Mouse (Mus musculus): ENCODE measurements around the gene Slc34a3.

The Slc34a3 gene

DNA sequence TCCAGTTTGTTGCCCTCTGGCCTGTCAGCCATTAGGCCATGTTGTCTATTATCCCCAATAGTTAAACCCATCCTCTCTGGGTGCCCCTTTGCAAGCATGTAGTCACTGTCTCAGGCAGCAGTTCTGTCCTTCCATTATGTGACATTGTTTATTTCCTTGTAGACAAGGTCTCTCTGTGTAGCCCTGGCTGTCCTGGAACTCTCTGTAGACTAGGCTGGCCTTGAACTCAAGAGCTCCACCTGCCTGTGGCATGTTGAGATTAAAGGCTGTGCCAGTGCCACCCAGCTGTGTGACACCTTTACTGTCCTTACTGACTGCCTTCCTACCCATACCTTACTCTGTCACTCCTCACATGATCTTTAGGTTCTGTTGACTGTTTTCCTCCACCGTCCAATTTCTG, 18.2 kb upstream of the Slc34a3 start:
- DNase-seq (ENCODE audit: low spot score) = no peak

DNA sequence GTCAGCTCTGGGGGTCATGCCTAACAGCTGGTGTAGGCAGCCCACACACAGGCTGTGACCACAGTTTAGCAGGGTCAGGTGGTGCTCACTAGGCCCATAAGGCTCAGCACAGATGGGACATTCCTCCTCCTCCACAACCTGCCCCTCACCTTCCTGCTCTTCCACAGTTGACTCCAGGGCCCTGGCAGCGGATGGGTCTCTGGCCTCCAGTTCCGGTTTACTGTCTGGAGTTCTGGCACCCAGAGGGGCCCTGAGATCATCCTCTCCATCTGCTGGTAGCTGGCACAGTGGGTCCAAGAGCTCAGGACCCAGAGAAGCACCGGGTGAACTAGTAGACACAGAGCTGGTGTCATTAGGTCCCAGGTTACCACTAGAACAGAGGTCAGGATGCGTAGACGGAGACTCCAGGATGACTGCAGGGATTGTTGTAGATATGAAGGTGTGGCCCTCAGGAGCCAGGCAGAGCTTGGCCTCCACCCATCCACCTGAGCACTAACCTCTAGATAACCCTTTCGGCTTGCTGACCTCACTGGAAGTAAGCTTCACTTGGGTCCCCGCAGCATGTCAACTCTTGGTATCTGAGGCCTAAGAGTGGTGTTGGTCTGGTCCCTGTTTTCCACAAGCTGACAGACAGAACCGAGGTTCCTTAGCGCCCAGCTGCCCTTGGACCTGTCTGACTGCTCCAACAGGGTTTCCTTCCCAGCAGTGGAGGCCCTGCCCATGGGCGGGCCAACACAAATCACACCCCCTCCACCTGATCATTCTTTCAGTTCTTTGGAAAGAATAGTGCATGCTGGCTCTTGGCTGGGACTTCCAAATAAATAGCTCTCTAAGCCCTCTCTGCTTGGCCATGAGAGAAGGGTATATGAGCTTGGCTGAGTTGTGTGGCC, 12.3 kb upstream of the Slc34a3 start, which contains the start of gene AL732309.1:
Gene AL732309.1, minus strand, starts transcription at position 681 of the 890 bp plus-strand sequence.
- no peak for DNase-seq (ENCODE audit: low spot score)

DNA sequence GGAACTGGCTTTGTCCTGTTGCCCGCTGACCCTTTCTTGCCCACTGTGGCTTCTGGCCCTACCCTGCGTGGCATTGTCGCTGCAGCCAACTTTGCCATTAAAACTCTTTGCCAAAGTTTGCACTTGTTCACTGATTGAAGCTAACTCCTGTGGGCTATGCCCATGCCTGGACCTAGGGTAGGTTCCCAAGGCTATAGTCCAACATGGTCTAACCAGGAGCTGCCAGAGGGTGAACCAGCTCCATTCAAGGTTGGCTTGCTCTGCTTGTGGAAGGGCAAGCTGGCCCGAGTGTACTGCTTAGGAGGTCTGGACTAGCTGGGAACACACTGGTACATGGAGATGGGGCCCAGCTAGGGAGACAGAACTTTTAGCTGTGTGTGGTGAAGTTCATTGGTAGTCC, 10.0 kb upstream of the Slc34a3 start:
- no peak for DNase-seq (ENCODE audit: low spot score)

DNA sequence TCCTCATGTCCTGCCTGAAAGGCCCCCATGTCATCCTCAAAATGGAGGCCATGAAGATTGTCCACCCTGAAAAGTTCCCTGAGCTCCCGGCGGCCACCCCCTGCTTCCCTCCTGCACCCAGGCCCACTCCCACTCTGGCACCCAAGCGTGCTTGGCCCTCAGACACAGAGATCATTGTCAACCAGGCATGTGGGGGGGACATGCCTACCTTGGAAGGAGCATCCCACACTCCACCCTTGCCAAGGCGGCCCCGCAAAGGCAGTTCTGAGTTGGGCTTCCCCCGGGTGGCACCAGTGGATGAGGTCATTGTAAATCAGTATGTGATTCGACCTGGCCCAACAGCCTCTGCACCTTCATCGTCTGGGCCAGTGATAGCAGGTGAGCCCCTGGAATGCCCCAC, 9.2 kb upstream of the Slc34a3 start:
- DNase-seq (ENCODE audit: low spot score) = no peak

DNA sequence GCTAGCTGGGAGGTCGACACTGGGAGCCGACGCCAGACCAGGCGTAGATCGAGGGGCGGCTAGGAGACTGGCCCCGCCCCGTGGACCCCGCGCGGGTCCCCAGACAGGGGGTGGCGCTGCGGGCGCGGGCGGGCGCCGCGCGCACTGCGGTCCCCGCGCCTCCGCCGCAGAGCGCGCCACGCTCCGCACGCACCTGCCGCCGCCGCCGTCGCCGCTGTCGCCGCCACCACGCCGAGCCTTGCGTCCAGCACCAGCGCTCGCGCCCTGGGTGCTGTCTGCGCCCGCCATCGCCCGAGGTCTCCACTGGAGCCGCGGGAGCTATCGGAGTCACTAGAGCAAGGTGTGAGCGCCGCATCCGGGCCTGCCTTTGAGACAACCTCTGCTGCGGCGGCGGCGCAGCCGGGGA, 7.9 kb upstream of the Slc34a3 start, which contains the start of the genes Rnf208 and Cysrt1:
Gene Rnf208, plus strand, starts transcription at position 155 of the 406 bp plus-strand sequence.
Gene Cysrt1, minus strand, starts transcription at position 352 of the 406 bp plus-strand sequence.
- no peak for DNase-seq (ENCODE audit: low spot score)

DNA sequence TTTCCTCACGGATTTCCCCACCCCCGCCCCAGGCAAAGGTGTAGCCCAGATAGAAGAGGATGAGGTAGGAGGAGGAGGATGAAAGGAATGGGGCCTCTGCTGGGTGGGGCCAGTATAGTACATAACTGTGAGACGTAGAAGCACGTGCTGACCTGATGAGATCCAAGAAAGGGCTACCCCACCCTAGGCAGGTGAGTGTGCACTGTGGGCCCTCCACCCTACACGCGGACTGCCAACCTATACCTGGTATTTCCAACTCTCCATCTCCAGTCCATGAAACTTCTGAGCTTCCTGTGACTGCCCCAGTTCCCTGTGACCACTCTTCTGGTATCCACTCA, 7.2 kb upstream of the Slc34a3 start:
- DNase-seq (ENCODE audit: low spot score) = no peak

DNA sequence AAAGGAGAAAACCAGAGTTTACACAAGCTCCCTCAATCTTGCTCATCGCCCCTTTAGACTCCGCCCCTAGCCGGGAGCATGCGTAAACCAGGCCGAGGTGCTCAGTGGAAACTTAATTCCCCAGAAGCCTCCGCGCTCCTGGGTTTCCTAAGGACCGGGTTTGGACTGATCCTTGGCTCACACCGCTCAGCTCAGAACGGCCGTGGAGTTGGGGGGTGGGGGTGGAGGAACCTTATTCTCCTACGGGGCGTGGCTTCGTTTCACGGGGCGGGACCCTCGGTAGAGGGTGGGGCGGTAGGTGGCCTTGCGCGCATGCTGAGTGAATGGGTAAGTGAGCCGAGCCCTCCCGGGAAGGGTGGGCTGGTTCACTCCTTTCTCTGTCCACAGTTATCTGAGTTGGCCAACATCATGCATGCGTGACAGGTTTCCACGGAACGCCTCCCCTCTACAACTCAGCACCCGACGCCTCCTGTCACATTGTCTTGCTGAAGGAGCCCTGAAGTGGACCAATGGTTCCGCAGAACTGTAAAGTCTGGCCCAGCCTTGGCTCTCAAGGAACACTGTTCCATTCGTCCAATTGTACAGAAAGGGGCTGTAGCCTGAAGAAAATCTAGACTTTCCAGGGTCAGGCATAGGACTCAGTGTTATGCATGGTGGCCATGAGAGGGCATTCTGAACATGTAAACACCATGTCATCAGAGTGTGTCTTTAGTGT, 6.7 kb upstream of the Slc34a3 start:
- peak; percentile 75 for DNase-seq (ENCODE audit: low spot score)

DNA sequence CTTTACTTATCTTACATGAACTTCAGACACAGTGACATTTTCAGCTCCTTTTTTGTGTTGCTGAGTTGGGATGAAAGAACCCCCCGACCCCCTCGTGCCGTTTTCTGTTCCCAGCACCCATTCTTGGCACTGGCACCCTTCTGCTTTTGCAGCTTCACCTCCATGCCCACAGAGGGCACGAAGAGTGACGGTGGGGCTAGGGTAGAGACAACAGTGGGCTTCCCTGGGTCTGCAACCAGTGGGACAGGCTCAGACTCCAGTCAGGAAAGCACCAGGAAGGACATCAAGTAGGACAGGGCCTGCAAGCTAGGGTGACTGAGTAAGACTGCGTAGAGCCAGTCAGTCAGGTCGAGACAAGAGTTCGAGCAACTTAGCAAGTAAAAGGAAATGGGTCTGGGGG, 6.1 kb upstream of the Slc34a3 start:
- no peak for DNase-seq (ENCODE audit: low spot score)

DNA sequence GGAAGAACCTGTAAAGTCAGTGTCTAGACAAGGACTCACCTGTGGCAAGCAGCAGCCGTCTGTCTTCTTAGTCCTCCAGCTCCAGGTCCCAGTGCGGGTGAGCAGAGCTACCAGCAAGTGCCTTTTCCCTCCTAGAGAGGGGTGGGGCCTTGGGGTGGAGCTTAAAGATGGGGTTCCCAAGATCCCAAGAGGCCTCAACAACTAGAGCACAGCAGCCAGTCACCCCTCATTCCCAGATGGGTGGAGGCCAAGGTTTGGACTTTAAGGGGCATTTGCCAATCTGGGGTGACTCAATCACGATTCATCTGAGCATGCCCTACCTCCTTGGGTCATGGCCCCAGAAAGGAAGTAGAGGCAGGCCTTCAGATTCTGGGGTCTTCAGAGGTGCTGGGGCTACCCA, 5.6 kb upstream of the Slc34a3 start:
- no peak for DNase-seq (ENCODE audit: low spot score)

DNA sequence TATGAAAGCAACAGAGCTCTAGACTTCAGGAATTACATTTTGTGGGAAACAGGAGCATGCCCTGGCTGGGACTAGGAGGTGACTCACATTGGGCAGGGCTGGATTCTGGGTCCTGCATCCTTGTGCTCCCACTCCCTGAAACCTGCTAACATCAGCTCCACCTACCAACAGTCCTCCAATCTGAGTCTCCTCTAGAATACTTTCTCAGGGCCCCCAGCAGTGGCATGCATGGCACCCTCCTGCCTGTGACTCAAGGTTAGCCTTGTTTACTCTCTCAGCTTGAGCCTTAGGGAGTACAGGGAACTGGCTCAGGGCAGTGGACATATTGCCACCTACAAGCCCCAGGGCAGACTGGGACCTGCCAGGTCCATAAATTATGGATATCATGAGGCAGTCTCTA, 3.9 kb upstream of the Slc34a3 start:
- DNase-seq (ENCODE audit: low spot score) = no peak

DNA sequence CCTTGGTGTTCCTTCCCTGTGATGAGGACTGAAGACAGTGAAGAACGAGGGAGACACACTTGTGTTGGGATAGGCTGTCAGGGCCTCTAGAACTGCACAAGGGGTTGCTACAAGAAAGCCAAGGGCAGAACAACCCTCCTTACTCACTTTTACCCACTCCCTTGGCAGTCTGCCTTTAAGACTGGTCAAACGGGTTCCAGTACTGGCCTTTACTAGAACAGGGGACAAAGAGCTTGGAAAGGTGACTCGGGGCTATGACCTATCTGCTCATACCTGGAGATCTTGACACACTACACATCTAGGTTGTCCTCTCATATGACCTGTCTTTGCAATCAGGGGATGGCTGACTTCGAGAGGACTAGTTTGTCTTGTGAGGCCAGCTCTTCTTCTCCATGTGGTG, 3.4 kb upstream of the Slc34a3 start:
- no peak for DNase-seq (ENCODE audit: low spot score)

DNA sequence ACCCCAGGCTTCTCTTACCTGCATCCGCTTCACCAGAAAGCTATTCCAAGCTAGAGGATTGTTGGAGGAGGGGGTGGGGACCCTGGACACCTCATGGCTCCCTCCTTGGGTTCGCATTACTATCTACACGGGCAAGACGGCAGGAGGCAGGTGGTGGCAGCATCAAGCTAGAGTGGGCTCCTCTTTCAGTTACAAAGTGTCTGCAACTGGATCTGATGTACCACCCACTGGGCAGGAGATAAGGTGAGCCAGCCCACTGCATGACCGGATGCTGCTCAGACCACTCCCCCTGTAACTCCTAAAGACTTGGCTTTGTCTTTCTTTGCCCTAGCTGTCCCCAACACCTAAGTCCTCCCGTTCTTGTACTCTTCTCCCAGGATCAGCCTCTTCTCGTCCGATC, 2.5 kb upstream of the Slc34a3 start, which contains the start of gene Rnf224:
Gene Rnf224, minus strand, starts transcription at position 174 of the 400 bp plus-strand sequence.
- no peak for DNase-seq (ENCODE audit: low spot score)

DNA sequence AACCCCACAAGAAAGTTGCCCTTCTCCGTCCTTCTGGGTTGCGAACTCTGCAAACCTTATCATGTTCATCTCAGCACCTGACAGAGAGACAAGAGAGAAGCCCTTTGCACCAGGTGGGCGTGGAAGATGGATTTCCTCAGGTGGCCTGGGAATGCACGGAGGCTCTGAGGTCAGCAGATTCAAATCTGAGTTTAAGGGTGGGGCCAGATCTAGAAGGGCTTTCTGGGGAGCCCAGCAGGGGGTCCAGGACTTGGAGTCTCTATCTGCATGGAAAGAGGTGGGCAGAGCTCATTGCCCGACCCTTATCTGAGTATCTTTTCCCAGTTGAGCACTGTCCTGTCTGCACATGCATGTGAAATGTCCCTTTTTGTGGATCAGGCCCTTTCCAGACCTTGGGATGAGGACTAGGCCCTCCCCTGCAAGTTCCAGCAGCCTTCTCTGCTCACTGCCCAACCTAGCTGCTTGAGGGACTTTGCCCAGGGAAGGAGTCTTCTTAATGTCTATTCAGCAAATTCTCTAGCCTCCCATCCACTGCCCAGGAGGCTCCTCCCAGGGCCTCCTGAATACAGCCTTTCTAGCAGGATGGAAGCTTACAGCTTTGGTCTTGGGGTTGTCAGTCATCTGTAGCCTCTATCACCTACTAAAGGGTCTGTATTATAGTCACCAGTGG, 522 bp upstream of the Slc34a3 start:
- no peak for DNase-seq (ENCODE audit: low spot score)

DNA sequence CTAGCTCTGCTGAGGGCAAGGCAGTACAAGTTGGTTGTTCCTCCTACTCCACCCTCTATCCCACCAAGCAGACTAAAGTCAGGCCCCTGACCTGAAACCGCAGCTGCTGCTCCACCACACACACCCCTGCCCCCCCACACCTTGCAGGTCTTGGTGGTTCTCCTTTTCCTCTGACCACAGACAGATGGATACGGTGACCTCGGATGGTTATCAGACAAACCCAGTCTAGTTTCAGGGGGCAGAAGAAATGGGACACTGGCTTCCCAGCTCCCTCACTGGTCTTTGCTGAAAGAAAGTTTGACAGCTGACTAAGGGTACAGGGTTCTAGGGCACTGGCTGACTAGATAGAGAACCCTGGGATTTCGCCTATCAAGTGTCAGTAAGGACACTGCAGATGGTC, 743 bp downstream of the Slc34a3 start:
- no peak for DNase-seq (ENCODE audit: low spot score)

DNA sequence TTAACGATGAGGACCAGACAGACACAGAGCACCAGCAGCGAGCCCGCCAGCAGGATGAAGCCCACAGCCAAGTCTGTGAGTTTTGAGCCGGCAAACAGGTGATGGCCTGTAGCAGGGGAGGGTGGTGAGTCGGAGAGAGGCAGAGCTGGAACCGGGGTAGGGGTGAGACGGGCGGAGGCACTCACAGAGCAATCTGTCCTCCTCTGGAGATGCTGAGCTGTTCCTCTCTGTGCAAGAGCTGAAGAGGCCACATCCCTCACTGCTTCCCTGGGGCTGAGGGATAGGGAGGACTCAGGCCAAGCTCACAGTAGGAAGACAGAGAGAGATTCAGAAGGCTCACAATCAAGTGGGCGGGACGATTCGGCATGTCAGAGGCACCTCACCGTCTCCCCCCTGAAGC, 3.1 kb downstream of the Slc34a3 start:
- DNase-seq (ENCODE audit: low spot score) = no peak

DNA sequence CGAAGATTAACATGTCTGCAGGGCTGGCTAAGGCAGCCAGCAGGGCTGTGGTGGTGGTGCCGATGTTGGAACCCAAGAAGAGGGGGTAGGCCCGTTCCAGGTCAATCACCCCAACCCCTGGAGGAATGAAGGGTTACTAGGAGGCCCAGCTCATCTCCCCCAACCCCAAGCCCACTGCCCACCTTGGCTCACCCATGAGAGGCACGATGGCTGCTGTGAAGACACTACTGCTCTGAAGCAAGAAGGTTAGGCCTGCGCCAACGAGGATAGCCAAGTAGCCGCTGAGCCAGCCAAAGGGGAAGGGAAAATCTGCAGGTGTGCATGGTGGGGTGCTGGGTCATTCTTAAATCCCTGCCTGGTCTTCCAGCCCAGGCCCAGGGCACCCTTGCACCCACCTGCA, 3.6 kb downstream of the Slc34a3 start:
- DNase-seq (ENCODE audit: low spot score) = no peak

DNA sequence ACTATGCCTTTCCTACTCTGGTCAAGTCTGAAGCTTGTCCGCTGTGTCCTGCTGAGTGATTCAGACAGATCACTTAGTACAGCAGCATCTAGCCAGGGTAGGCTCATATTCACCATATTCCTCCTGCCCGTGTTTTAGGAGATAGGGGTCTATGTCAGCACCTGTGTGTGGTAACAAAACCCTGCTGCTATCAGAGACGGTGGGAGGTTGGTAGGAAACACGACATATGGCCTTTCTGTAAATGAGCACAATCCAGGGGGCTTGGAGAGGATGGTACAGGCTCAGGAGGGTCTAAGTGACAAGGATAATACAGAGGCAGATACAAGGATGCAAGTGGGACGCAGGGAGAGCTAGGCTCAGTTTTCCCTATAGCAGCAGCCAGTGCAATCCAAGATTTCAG, 4.6 kb downstream of the Slc34a3 start:
- no peak for DNase-seq (ENCODE audit: low spot score)

DNA sequence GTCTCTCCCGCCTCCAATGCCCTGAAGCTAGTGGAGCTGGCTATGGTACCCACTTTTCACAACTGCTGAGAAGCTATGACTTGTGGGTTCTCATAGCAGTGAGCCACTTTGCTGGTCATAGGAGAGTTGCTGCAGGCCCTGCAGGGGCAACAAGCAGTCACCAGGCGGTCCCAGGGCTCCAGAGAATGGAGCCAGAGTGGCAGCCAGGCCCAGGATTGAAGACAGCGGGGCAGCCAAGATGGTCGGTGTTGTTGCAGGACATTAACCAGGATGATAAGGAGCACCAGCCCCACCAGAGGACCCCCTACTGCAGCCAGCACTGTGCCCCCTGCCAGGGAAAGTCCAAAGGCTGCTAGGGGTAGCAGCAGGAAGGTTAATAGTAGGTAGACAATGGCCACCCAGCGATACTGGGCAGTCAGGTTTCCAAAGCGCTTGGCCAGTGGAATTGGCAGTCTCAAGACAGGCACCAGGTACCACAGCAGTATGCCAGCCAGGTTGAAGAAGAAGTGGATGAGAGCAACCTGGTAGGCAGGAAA, 5.1 kb downstream of the Slc34a3 start:
- DNase-seq (ENCODE audit: low spot score) = no peak

DNA sequence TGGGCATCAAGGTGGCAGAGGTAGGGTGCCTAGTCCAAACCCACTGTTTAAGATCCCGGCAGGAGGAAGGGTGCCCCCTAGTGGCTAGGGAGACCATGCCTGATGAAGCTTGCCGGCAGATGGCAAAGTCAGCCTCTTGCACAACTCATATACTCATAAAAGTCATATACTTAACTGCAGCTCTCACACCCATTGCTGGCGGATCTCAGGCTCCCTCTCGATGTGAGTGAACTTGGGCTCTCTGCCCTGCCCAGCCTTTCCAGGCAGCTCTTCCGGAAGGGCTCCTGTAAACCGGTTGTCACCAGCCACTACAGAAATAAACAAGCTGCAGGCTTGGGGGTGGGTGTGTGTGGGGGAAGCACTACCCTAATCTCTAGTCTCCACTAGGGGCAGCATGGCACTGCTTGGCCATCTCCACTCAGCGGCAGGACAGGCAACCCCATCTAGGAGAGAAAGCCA, 5.7 kb downstream of the Slc34a3 start:
- peak; percentile 77 for DNase-seq (ENCODE audit: low spot score)

DNA sequence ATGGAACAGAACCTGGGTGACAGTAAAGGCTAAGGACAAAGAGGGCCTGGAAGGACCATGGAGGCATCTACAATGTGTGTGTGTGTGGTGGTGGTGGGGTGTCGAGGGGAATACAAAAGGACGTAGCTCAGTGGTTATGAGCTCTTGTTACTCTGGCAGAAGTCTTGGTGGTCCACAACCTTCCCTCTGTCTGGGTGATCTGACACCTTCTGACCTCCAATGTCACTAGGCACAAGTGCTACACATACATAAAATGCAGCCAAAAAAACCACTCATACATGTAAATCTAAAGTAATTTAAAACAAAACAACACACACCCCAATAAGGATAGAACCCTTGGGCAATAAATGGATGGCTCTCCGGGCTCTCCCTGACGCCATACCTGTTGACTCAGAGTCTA, 6.8 kb downstream of the Slc34a3 start:
- no peak for DNase-seq (ENCODE audit: low spot score)

DNA sequence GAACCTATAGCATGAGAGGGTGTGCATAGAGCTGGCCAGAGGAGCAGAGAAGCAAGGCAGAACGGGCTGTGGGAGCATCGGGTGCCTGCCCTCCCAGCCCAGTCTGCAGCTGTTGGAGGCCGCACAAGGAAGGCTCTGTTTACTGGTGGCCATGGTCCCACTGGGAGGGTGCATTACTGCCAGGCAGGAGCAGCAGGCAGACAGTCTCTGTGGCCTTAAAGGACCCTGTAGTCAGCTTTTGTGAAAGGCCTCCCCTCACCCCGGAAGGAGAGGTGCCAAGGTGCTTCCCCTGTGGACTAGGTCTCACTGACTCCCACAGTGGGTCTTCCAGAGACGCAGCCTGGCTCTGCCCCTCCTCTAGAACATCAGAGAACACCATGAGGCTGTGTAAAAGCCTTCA, 7.3 kb downstream of the Slc34a3 start:
- no peak for DNase-seq (ENCODE audit: low spot score)

DNA sequence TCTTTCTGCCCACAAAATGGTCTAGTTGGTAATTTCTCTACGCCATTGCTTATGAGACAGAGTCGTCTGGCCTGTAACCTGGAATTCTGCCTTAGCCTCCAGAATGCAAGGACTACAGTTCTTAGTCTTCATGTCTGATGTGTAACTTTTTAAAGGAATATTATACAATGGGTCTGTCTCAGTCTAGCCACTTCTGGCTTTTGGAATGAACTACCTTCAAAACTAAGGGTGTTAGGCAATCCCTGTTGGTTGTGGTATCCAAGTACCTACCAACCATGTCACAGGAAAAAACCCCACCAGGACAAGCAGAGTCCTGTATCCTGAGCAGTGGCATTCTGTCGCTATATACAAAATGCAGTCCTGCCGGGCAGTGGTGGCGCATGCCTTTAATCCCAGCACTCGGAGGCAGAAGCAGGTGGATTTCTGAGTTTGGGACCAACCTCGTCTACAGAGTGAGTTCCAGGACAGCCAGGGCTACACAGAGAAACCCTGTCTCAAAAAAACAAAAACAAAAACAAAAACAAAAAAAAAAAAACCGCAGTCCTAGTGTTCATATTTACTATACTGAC, 8.3 kb downstream of the Slc34a3 start:
- DNase-seq (ENCODE audit: low spot score) = no peak

Measured in ovary, postnatal 36 days (tissue).